ENCODE assay signal across 13 mouse cellular contexts in the genomic region with DNA sequence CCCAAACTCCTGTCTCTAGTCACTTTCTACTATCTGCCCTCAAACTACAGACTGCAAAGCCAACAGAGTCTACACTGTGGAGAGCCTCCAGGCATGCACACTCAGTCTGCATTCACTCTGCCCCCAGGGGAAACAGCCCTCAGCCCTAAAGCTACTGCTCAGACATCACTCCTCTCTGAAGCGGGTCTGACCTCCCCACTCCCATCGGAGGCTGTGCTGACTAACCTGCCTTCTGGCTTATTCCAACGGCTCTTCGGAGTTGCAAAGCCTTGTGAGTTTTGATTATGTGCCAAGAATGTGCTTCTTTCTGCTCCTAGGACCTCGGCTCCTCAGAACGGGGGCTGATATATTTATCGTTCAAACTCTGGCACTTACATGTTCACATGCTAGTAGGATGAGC.
DNase-seq lines count a peak whose midpoint lies in the region; ATAC-seq and TF ChIP-seq lines count a peak whose summit lies in the region.
"Had no signal": no experiment of that assay in that cellular context is flagged by ENCODE, and none has a peak within 500 bp of the region (broad histone marks: within the 10 kb centered on the region; RNA-seq: fewer than 3 reads in every experiment).

No protein-coding gene starts in this region.

- peaks cover 18% of the 10 kb centered on the region for H3K4me1 ChIP-seq in lung, embryonic 16.5 days (replicated peaks; ENCODE audit: control insufficient read depth, insufficient read depth, low read length)
- peaks cover 36% of the 10 kb centered on the region for H3K4me1 ChIP-seq in heart, postnatal 0 days (ENCODE audit: control insufficient read depth, insufficient read depth)

- peak overlapping the region; percentile 21; the same call in 1 of the 2 replicates for H3K27ac ChIP-seq in lung, embryonic 16.5 days (ENCODE audit: low read length)
- peak overlapping the region; percentile 47; the same call in 1 of the 2 replicates for H3K27ac ChIP-seq in heart, postnatal 0 days (ENCODE audit: low read depth)
- H3K27ac ChIP-seq: embryonic facial prominence, embryonic 12.5 days; forebrain, embryonic 13.5 days had no signal

- H3K9ac ChIP-seq in lung, embryonic 16.5 days (ENCODE audit: low read length): no peak overlapping the region
- no peak overlapping the region for H3K9ac ChIP-seq in heart, postnatal 0 days (replicated peaks; ENCODE audit: low read depth, low read length)
- H3K9ac ChIP-seq: embryonic facial prominence, embryonic 12.5 days; forebrain, embryonic 13.5 days had no signal

- no peaks in the 10 kb centered on the region for H3K9me3 ChIP-seq in lung, embryonic 16.5 days (ENCODE audit: control insufficient read depth, low read length)
- H3K9me3 ChIP-seq in heart, postnatal 0 days (replicated peaks; ENCODE audit: control insufficient read depth, low read length): no peaks in the 10 kb centered on the region
- H3K9me3 ChIP-seq: embryonic facial prominence, embryonic 12.5 days had no signal

- no peak overlapping the region for H3K4me3 ChIP-seq in lung, embryonic 16.5 days (ENCODE audit: low read length)
- 0 out of 2 replicates have a peak overlapping the region, but pooled peaks have one; percentile 10 for H3K4me3 ChIP-seq in heart, postnatal 0 days (ENCODE audit: low read depth, low read length)
- H3K4me3 ChIP-seq: embryonic facial prominence, embryonic 12.5 days; forebrain, embryonic 13.5 days had no signal

- DNase-seq in heart, adult 18-20 months: peak; percentile 18 to 52
- DNase-seq in heart, postnatal 25 days (ENCODE audit: low spot score): no peak
- no peak for DNase-seq in lung, postnatal 4 days
- DNase-seq in adrenal gland, postnatal 14 days: peak; percentile 38
- DNase-seq in heart, postnatal 0 days (ENCODE audit: low spot score): peak; percentile 31
- no peak for DNase-seq in gastrocnemius, postnatal 4 days (ENCODE audit: low spot score in 2 of 2)
- DNase-seq in kidney, postnatal 36 days: no peak
- DNase-seq: cerebellum, adult 8-10 months; gastrocnemius, postnatal 25 days; layer of hippocampus, postnatal 36 days had no signal

- no peaks in the 10 kb centered on the region for H3K36me3 ChIP-seq in lung, embryonic 16.5 days (ENCODE audit: control insufficient read depth, insufficient read depth, low read length)
- H3K36me3 ChIP-seq in heart, postnatal 0 days (replicated peaks; ENCODE audit: control insufficient read depth, insufficient read depth, low read length): no peaks in the 10 kb centered on the region
- H3K36me3 ChIP-seq: embryonic facial prominence, embryonic 12.5 days had no signal

- no peak overlapping the region for H3K4me2 ChIP-seq in lung, embryonic 16.5 days (ENCODE audit: low read depth, low read length)
- H3K4me2 ChIP-seq in heart, postnatal 0 days (ENCODE audit: low read depth, low read length): peak overlapping the region; percentile 50
- H3K4me2 ChIP-seq: embryonic facial prominence, embryonic 12.5 days; forebrain, embryonic 13.5 days had no signal

- intact Hi-C loops in heart, postnatal 25 days (cut with DNase I): no loop called here

- ATAC-seq in lung, embryonic 16.5 days (ENCODE audit: low read depth): peak; percentile 44; the same call in 1 of the 2 replicates
- peak; percentile 20; the same call in 1 of the 2 replicates for ATAC-seq in heart, postnatal 0 days (ENCODE audit: insufficient read depth, low read depth)
- ATAC-seq: forebrain, embryonic 13.5 days had no signal

- TF ChIP-seq EP300 in heart, postnatal 0 days (IDR thresholded peaks at IDR 0.05; ENCODE audit: low read depth): no peak

- H3K27me3 ChIP-seq in lung, embryonic 16.5 days (ENCODE audit: control insufficient read depth, insufficient read depth, low read depth, low read length): no peaks in the 10 kb centered on the region
- no peaks in the 10 kb centered on the region for H3K27me3 ChIP-seq in heart, postnatal 0 days (ENCODE audit: control insufficient read depth, insufficient read depth, low read length)
- H3K27me3 ChIP-seq: embryonic facial prominence, embryonic 12.5 days; forebrain, embryonic 13.5 days had no signal

- 20% methylated on average over 7 of the region's 7 CpGs for WGBS in lung, embryonic 16.5 days
- 14% methylated on average over 7 of the region's 7 CpGs for WGBS in heart, postnatal 0 days

- no peak for TF ChIP-seq CTCF in heart, postnatal 0 days (IDR thresholded peaks at IDR 0.05; ENCODE audit: low read depth)

Comparison
In these comparisons a context has a peak if more than half of its experiments do, and no peak if none do; other contexts are left out.
1. DNase-seq: peak in heart, adult 18-20 months (2 of 2), adrenal gland, postnatal 14 days (single experiment) and heart, postnatal 0 days (single experiment); none in heart, postnatal 25 days (single experiment), lung, postnatal 4 days (0 of 2), gastrocnemius, postnatal 4 days (0 of 2) and kidney, postnatal 36 days (0 of 2).